In genomic region chr16:29964563-29964962, GRCm38 (mm10) we compare ENCODE assay signal across 28 mouse cellular contexts.
DNase-seq lines count a peak whose midpoint lies in the region; ATAC-seq lines count a peak whose summit lies in the region.
"Had no signal": no experiment of that assay in that cellular context is flagged by ENCODE, and none has a peak within 500 bp of the region (broad histone marks: within the 10 kb centered on the region; RNA-seq: fewer than 3 reads in every experiment).

No protein-coding gene starts in this region.

- no peak for DNase-seq in frontal cortex, postnatal 36 days (ENCODE audit: low spot score in 2 of 2)
- DNase-seq in liver, result no peak
- DNase-seq in right cerebral cortex, adult 18-20 months, result peak; percentile 30
- no peak for DNase-seq in right cerebral cortex, postnatal 14 days
- peak; percentile 36 for DNase-seq in telencephalon, adult 2 months (ENCODE audit: low read depth, low spot score)
- no peak for DNase-seq in adrenal gland, postnatal 36 days
- DNase-seq: adrenal gland, adult 8-10 months; adrenal gland, postnatal 25 days; cerebellum, adult 11 months; cerebellum, adult 2 months; cerebellum, adult 9-11 months; cerebellum, postnatal 25 days; gastrocnemius, adult 2 months; gastrocnemius, postnatal 14 days; heart, adult 18-20 months; heart, postnatal 10 days; heart, postnatal 36 days had no signal

- H3K36me3 ChIP-seq in liver, embryonic 16.5 days (ENCODE audit: control insufficient read depth, insufficient read depth), result no peaks in the 10 kb centered on the region
- H3K36me3 ChIP-seq: embryonic facial prominence, embryonic 12.5 days; embryonic facial prominence, embryonic 15.5 days; forebrain, embryonic 15.5 days; heart, embryonic 12.5 days; heart, embryonic 15.5 days; hindbrain, embryonic 10.5 days; hindbrain, embryonic 13.5 days had no signal

- no peaks in the 10 kb centered on the region for H3K27me3 ChIP-seq in liver, embryonic 16.5 days (ENCODE audit: control insufficient read depth, insufficient read depth, low read depth, low read length)
- H3K27me3 ChIP-seq: embryonic facial prominence, embryonic 12.5 days; embryonic facial prominence, embryonic 15.5 days; forebrain, embryonic 15.5 days; heart, embryonic 12.5 days; heart, embryonic 15.5 days had no signal

- no peak overlapping the region for H3K4me3 ChIP-seq in liver, embryonic 16.5 days (ENCODE audit: low read depth, low read length)
- H3K4me3 ChIP-seq: embryonic facial prominence, embryonic 12.5 days; embryonic facial prominence, embryonic 15.5 days; forebrain, embryonic 15.5 days; gastrocnemius, adult 2 months; heart, embryonic 12.5 days; heart, embryonic 15.5 days; hindbrain, embryonic 10.5 days; hindbrain, embryonic 13.5 days had no signal

- ATAC-seq in frontal cortex, adult (ENCODE audit: low TSS enrichment), result peak; percentile 65
- ATAC-seq in liver, embryonic 16.5 days (ENCODE audit: low read depth), result 0 out of 2 replicates have a peak, but pooled peaks have one; percentile 35
- ATAC-seq: activated CD4-positive, CD25-positive, alpha-beta regulatory T cell, adult 4 months; forebrain, embryonic 15.5 days; hindbrain, embryonic 16.5 days had no signal

- 58% methylated on average over 8 of the region's 8 CpGs for WGBS in liver, embryonic 16.5 days (ENCODE audit: insufficient replicate concordance)

- H3K4me2 ChIP-seq in liver, embryonic 16.5 days (ENCODE audit: low read depth, low read length), result no peak overlapping the region
- H3K4me2 ChIP-seq: embryonic facial prominence, embryonic 12.5 days; embryonic facial prominence, embryonic 15.5 days; forebrain, embryonic 15.5 days; heart, embryonic 12.5 days; heart, embryonic 15.5 days; hindbrain, embryonic 13.5 days had no signal

- no peaks in the 10 kb centered on the region for H3K9me3 ChIP-seq in liver, embryonic 16.5 days (replicated peaks; ENCODE audit: control insufficient read depth, low read length)
- H3K9me3 ChIP-seq: embryonic facial prominence, embryonic 12.5 days; embryonic facial prominence, embryonic 15.5 days; forebrain, embryonic 15.5 days; heart, embryonic 15.5 days had no signal

- no peaks in the 10 kb centered on the region for H3K4me1 ChIP-seq in liver, embryonic 16.5 days (ENCODE audit: control insufficient read depth, low read depth, low read length)
- H3K4me1 ChIP-seq: forebrain, embryonic 15.5 days; hindbrain, embryonic 10.5 days had no signal

- H3K9ac ChIP-seq in liver, embryonic 16.5 days (ENCODE audit: low read depth, low read length), result no peak overlapping the region
- H3K9ac ChIP-seq: embryonic facial prominence, embryonic 12.5 days; embryonic facial prominence, embryonic 15.5 days; forebrain, embryonic 15.5 days; heart, embryonic 12.5 days; heart, embryonic 15.5 days; hindbrain, embryonic 13.5 days had no signal

- no peak overlapping the region for H3K27ac ChIP-seq in liver, embryonic 16.5 days (ENCODE audit: low read length)
- H3K27ac ChIP-seq: embryonic facial prominence, embryonic 12.5 days; embryonic facial prominence, embryonic 15.5 days; forebrain, embryonic 15.5 days; gastrocnemius, adult 2 months; heart, embryonic 15.5 days; hindbrain, embryonic 10.5 days; hindbrain, embryonic 13.5 days had no signal

Comparison
In these comparisons a context has a peak if more than half of its experiments do, and no peak if none do; other contexts are left out.
1. DNase-seq: peak in right cerebral cortex, adult 18-20 months (single experiment) and telencephalon, adult 2 months (single experiment); none in frontal cortex, postnatal 36 days (0 of 2), liver (single experiment), right cerebral cortex, postnatal 14 days (single experiment) and adrenal gland, postnatal 36 days (0 of 2).